Mouse (Mus musculus) limb, embryonic 14.5 days (tissue): ENCODE measurements around the gene Drd4. TPM values are rescaled to one million over a fixed set of nuclear protein-coding genes. Genes with fewer than 3 reads are reported as not detected.

Experiments
- ATAC-seq: fragments of 200-750 bp; cut with Nextera tagmentation; 2 replicates; pipeline ENCODE4 v1.8.0; 2017; ENCODE audit warnings: low read depth, moderate number of reproducible peaks, moderate TSS enrichment; ENCODE audit not compliant: low FRiP score
- DNase-seq: peaks from one replicate; pipeline ENCODE4 v3.0.0-alpha.2; 2015; ENCODE audit warnings: low spot score
- H3K27ac ChIP-seq: fragments of 300-500 bp; sonication (generic); replicated peaks from 2 replicates; pipeline ENCODE4 v1.5.1; 2014; ENCODE audit warnings: low read depth, mild to moderate bottlenecking, low read length, moderate library complexity, mixed read lengths
- H3K27me3 ChIP-seq: fragments of 300-500 bp; sonication (generic); 2 replicates; pipeline ENCODE4 v1.6.1; 2014; ENCODE audit warnings: low read length, mixed read lengths; ENCODE audit not compliant: control insufficient read depth, insufficient read depth
- H3K36me3 ChIP-seq: fragments of 300-500 bp; sonication (generic); 2 replicates; pipeline ENCODE4 v1.6.1; 2014; ENCODE audit warnings: mild to moderate bottlenecking, low read length, moderate library complexity, mixed read lengths; ENCODE audit not compliant: control insufficient read depth, insufficient read depth
- H3K4me1 ChIP-seq: fragments of 300-500 bp; sonication (generic); 2 replicates; pipeline ENCODE4 v1.6.1; 2014; ENCODE audit warnings: antibody characterized with exemption, low read length, mixed read lengths; ENCODE audit not compliant: control insufficient read depth, insufficient read depth
- H3K4me2 ChIP-seq: fragments of 300-500 bp; sonication (generic); replicated peaks from 2 replicates; pipeline ENCODE4 v1.6.1; 2014; ENCODE audit warnings: low read depth, mild to moderate bottlenecking, low read length, moderate library complexity; ENCODE audit not compliant: severe bottlenecking
- H3K4me3 ChIP-seq: fragments of 300-500 bp; sonication (generic); replicated peaks from 2 replicates; pipeline ENCODE4 v1.5.1; 2014; ENCODE audit warnings: low read length
- H3K9ac ChIP-seq: fragments of 300-500 bp; sonication (generic); 2 replicates; pipeline ENCODE4 v1.6.1; 2014; ENCODE audit warnings: mild to moderate bottlenecking, low read depth, low read length, moderate library complexity; ENCODE audit not compliant: severe bottlenecking
- H3K9me3 ChIP-seq: fragments of 300-500 bp; sonication (generic); 2 replicates; pipeline ENCODE4 v1.6.1; 2016; ENCODE audit warnings: low read length; ENCODE audit not compliant: control insufficient read depth
- POLR2A ChIP-seq: fragments of 200-500 bp; IDR thresholded peaks from 2 replicates; pipeline ENCODE4 v1.8.0; 2012; ENCODE audit warnings: inconsistent platforms, mild to moderate bottlenecking, moderate library complexity, borderline replicate concordance; ENCODE audit not compliant: insufficient read depth, insufficient read length; ENCODE audit errors: extremely low read depth
- WGBS: fragments of 180-500 bp; shearing (Covaris S2); extraction: QIAGEN DNeasy Blood & Tissue Kit; methylation state at CpG from one replicate; pipeline ENCODE4 v1.1.7; 2014; 5-methylcytosine and 5-hydroxymethylcytosine counted together
- polyA plus RNA-seq, 2 experiments: library from polyadenylated mRNA; depleted of rRNA in 1 of 2; stranded (reverse) in 1 of 2; unstranded in 1 of 2; fragments of >200 nt; fragmentation: Nextera tagmentation in 1 of 2; extraction: Ambion mirVana in 1 of 2; gene quantifications; 2 replicates each; pipeline versions ENCODE4 v1.2.1 to v1.2.3; 2012 to 2014

Drd4 gene
- polyA plus RNA-seq, 2 experiments, result 1.5 to 3.1 TPM

DNA sequence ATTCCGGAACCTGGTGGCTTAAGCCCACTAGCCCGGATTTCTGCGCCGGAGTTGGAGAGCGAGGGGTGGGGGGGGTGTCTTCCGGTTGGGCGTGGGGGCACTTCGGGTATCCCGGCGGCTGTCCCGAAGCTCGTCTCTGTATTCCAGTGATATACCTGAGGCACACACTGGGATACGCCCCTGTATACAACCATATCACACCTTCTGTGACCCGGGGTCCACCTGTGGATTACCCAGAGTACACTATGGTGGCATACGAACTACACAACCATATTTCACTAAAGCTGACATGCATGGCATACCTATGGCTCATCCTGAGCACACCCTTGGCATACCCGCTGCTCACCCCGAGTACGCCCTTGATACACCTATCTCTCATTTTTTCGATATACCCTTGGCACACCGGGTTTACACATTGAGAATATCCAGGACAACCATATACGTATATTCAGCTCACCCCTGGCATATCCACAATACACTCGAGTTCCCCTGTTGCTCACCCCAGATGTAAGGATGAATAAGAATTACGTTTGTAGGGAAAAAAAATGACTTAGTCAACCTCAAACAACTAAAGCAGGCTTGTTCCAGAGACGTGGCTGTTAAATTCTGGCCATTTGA, 36.7 kb downstream of the Drd4 start:
- TF ChIP-seq POLR2A, result no peak
- Histone ChIP-seq H3K9me3 (no peaks in the 10 kb centered on the region), H3K4me2 (peak overlapping the region; percentile 99), H3K36me3 (peaks cover 18% of the 10 kb centered on the region; the same call in 1 of the 2 replicates), H3K27ac (peak overlapping the region; percentile 100), H3K27me3 (no peaks in the 10 kb centered on the region), H3K4me1 (peaks cover 19% of the 10 kb centered on the region), H3K9ac (peak overlapping the region; percentile 95), H3K4me3 (peak overlapping the region; percentile 66)
- DNase-seq, result no peak
- 15% methylated on average over 24 of the region's 24 CpGs for WGBS
- ATAC-seq, result peak; percentile 18

DNA sequence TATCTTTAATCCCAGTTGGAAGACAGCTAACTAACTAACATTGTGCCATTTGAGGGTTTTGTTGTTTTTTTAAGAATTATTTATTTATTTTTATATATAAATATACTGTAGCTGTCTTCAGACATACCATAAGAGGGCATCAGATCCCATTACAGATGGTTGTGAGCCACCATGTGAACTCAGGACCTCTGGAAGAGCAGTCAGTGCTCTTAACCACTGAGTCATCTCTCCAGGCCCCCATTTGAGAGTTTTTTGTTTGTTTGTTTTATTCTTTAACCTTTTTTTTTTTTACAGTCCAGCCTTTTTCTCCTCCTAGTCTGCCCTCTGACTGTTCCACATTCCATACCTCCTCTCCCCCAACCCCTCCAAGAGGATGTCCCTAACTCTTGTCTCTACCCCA, 38.9 kb downstream of the Drd4 start:
- Histone ChIP-seq H3K4me2 (no peak overlapping the region), H3K9me3 (no peaks in the 10 kb centered on the region), H3K9ac (no peak overlapping the region), H3K27me3 (no peaks in the 10 kb centered on the region), H3K36me3 (peaks cover 23% of the 10 kb centered on the region), H3K4me3 (no peak overlapping the region), H3K4me1 (peaks cover 18% of the 10 kb centered on the region), H3K27ac (no peak overlapping the region)
- no peak for DNase-seq
- ATAC-seq, result no peak
- TF ChIP-seq POLR2A, result no peak

DNA sequence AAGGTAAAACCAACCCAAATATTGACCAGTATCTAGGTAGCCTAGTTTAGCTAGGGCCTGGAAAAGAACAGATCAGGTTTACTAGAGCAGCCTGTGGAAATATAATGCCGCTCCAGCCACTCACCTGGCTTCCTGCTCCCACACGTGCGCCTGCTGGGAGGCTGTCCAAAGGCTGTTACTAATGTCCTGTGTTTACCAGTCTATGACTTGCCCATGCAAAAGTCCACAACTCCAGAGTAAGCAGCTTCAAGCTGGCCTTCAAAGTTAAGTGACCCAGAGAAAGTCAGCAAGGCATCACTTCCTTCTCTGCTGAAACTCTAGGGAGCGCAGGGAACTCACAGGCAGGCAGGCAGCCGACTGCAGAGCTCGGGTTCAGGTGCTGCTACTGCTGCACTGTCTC, 40.2 kb downstream of the Drd4 start:
- peaks cover 6% of the 10 kb centered on the region for H3K4me1 ChIP-seq
- H3K4me2 ChIP-seq, result no peak overlapping the region
- H3K27ac ChIP-seq, result no peak overlapping the region
- no peaks in the 10 kb centered on the region for H3K27me3 ChIP-seq
- H3K9me3 ChIP-seq, result no peaks in the 10 kb centered on the region
- WGBS, result 77% methylated on average over 6 of the region's 6 CpGs
- peaks cover 27% of the 10 kb centered on the region for H3K36me3 ChIP-seq
- no peak overlapping the region for H3K4me3 ChIP-seq
- no peak overlapping the region for H3K9ac ChIP-seq
- TF ChIP-seq POLR2A, result no peak
- ATAC-seq (no peak), DNase-seq (no peak)

DNA sequence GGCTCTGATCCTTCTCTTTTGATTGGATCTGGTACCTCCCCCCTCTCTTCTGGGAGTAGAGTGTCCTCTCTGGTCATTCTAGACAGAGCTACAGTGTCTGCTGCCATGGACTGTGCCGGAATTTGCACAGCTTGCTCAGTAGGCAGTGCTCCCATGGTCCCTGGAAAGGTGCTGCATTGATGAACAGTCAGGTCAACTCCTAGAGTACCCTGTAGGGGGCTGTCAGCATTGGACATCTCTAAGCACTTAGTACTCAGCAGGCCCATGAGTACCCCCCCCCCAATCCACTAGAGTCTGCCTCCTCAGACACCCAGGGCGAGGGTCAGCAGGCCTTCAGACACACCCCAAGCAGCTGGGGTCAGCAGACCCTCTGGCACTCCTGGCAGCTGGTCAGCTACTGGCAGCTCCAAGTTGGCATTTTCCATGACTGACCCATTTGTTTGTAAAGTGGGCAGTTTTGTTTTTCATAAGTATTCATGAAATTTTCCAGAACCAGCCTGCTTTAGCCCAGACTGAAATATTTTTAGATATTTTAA, 43.3 kb downstream of the Drd4 start:
- 70% methylated on average over 2 of the region's 2 CpGs for WGBS
- Histone ChIP-seq H3K9ac (no peak overlapping the region), H3K4me1 (peaks cover 12% of the 10 kb centered on the region; the same call in 1 of the 2 replicates), H3K4me3 (no peak overlapping the region), H3K9me3 (no peaks in the 10 kb centered on the region), H3K27me3 (no peaks in the 10 kb centered on the region), H3K27ac (no peak overlapping the region), H3K36me3 (peaks cover 24% of the 10 kb centered on the region), H3K4me2 (no peak overlapping the region)
- DNase-seq, result no peak
- no peak for TF ChIP-seq POLR2A
- no peak for ATAC-seq

DNA sequence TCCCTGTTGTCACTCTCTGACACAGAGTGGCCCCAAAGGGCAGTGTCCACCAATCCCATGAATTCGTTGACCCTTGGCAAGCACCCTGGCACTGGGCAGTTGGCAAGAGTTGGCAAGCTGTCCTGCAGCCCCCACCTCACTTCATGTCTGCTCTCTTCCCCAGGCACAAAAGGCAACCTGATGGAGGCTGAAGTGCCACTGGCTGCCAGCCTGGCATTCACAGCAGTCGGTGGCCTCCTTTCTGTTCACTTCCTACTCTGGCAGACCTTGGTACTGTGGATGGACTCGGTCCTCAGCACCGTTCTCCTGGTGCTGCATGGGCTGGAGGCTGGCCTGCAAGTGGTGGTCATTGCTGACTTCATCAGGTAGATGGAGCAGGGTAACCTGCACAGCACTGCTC, 43.9 kb downstream of the Drd4 start:
- Histone ChIP-seq H3K4me3 (no peak overlapping the region), H3K27me3 (no peaks in the 10 kb centered on the region), H3K9me3 (no peaks in the 10 kb centered on the region), H3K9ac (no peak overlapping the region), H3K4me1 (peaks cover 12% of the 10 kb centered on the region; the same call in 1 of the 2 replicates), H3K36me3 (peaks cover 24% of the 10 kb centered on the region), H3K27ac (no peak overlapping the region), H3K4me2 (no peak overlapping the region)
- ATAC-seq (no peak), DNase-seq (no peak)
- no peak for TF ChIP-seq POLR2A
- 87% methylated on average over 4 of the region's 4 CpGs for WGBS
